Mouse (Mus musculus) kidney, adult 11 months (tissue): ENCODE measurements at regions not wholly inside any gene's neighbourhood (a gene's known extent, or its start where the extent isn't known, plus 50 kb on each side); places are given as distances from the start of the nearest gene placed in this dataset.

Source experiments
- DNase-seq: peaks from one replicate; pipeline ENCODE4 v3.0.0; 2022

DNA sequence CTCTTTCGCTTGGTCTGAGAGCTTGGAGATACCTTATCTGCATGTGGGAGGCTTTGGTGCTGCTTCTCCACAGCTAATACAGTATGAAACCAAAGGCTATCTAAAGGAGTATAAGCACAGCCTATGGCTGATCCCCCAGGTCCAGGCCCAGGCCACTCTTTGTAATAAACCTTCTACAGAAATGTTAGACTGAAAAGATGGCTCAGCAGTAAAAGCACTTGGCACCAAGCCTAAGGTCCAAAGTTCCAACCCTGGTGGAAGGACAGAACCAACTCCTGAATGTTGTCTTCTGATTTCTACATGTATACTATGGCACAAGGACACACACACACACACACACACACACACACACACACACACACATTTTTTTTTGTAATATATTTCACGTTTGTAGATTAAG is 1397.2 kb upstream of the Cntnap5a start:
- DNase-seq = peak; percentile 14

DNA sequence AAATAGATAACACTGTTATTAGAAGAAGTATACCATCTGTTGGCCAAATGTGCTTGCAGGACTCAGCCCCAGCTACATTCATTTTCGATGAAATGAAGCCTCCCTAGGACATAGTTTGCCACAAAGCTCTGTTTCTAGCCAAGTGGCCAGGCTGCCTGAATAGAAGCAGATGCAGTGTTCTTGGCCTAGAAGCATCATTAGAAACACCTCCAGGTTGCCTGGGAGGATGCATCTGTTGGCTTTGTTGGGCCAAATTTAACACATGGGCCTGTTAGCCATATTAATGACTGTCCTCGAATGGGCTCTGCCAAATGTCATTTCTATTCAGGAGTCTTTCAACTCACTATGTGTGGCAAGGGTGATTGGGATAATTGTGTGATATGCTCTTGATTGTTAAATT is 1354.0 kb upstream of the Cntnap5a start:
- DNase-seq = no peak

DNA sequence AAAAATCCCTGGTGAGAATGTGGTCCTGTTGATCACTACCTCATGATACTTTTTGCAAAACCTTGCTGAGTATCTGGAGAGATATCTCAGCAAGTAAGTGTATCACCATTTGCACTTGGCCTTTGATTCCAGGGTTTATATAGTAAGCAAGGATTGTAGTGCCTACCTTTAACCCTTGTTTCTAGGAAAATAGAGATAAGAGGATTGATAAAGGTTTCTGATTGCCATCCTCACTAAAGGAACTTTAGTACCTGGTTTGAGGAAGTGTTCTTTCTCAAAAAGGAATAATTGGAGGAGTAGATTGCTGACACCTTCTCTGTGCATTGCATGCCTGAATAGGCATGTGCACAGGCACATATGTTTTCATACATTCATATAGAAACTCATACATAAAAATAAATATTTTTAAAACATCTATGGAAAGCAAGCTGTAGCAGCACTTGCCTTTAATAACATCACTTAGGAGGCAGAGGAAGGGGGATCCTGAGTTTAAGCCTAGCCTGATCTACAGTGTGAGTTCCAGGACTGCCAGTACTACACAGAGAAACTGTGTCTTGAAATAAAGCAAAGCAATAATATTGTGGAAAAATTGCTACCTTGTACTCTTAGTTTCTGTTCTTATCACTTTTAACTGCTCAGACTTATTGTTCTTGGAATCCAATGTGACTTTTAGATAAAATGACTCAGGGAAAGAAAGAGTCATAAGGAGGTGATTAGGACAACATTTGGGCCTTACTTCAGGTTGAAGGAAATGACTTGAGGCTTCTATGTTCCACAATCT is 1326.2 kb upstream of the Cntnap5a start:
- no peak for DNase-seq

DNA sequence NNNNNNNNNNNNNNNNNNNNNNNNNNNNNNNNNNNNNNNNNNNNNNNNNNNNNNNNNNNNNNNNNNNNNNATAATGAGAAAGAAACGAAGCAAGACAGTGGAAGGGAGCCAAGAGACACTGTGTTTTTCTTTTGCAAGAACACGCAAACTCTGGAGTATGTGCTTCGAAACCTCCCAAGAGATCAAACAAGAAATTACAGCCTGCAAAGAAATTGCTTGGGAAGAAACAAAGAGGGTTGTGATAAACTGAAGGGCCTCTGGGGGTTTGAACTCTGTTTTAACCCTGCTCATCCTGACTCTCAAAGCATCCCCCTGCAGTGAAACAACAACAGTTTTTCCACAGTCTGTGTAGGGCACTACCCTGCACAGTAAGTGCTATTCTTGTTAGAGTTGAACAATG is 1292.5 kb upstream of the Cntnap5a start:
- no peak for DNase-seq
